Mouse (Mus musculus): Measurements from ENCODE around the gene Nptx1.

Gene Nptx1

DNA sequence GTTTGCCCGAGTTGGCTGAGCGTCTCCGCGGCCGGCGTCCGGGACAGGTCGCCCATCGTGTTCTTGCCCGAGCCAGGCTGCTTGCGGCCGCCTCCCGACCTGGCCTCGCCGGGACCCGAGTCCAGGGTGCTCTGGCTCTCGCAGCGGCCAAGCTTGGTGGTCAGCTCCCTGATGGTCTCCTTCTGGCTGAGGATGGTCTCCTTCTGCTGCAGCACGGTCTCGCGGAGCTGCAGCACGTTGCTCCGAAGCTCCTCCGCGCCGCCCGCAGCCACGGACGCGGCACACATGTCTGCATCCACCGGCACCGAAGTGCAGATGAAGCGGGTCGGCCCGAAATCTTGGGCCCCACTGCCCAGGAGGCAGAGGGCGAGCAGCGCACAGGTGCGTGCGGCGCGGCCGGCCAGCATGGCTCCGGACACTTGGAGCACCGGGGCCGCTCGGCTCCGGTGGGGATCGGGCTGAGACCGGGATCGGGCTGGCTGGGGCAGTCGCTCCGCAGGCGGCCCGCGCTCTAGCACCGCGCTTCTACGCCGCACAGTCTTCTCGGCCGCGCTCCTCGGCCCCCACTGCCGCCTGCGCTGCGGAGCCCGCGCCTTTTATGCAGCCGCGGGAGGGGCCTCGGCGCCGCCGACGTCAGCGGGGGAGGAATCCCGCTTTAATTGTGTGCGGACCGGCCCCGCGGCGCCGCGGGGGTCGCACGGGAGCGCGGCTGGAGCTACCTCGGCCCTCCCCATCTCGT lies at the start of gene Nptx1:
Gene Nptx1, minus strand, starts transcription at position 571 of the 739 bp plus-strand sequence.
- DNase-seq (ENCODE audit: low read depth in 1 of 2, low spot score in 2 of 2) = no peak

DNA sequence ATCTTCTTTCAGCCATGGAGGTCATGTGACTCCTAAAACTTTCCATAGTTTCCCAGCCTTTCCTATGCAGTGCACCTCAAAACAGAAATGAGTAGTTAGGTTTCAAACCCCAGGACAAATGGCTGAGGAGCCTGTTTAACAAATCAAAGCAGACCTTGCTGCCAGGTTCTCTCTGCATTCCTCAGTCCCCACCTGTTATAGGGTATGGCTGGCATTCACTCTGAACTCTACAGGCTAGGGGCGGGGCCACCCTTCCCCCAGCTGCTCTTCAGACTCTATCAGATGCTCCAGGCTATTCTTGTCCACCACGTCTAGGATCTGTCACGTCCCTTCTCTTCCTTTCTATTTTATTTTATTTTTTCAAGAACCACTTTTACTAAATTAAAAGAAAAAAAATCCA lies 46.4 kb upstream of the Nptx1 start:
- DNase-seq (ENCODE audit: low read depth in 1 of 2, low spot score in 2 of 2) = no peak

DNA sequence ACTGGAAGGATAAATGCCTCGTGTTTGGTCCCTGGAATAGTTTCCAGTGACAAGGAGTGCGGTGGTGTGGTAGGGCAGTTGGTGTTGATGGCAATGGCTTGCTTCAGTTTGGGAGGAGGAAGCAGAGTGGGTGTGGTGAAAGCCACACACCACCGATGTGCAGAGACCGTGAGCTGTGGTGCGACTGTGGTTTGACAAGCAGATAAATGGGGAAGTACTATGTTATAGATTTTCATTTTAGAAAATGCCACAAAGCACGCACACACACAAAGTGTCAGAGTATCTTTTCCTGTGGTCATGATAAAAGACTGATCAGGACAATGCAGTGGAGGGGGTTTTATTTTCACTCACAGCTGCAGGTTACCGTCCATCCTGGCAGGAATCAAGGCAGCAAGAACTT lies 41.7 kb upstream of the Nptx1 start:
- peak in 1 of 2 experiments; percentile 35 for DNase-seq (ENCODE audit: low read depth in 1 of 2, low spot score in 2 of 2)

DNA sequence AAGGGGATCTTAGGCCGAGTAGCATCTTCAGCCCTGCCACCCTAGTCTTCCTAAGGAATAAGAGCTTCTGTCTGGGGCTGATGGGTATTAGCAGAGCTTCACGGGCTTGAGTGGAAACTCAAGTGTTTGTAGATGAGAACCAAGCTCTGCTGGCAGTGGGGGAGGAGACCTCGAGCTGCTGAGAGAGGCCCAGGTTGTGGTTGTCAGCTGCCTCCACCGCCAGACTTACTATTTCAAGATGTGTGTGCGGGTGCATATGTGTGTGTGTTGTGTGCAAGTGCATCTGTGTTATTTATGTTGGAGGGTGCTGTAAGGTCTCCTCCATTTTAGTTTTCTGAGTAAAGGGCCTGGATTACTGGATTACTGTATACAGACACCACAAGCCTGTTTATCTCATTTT lies 39.6 kb upstream of the Nptx1 start:
- DNase-seq (ENCODE audit: low read depth in 1 of 2, low spot score in 2 of 2) = no peak

DNA sequence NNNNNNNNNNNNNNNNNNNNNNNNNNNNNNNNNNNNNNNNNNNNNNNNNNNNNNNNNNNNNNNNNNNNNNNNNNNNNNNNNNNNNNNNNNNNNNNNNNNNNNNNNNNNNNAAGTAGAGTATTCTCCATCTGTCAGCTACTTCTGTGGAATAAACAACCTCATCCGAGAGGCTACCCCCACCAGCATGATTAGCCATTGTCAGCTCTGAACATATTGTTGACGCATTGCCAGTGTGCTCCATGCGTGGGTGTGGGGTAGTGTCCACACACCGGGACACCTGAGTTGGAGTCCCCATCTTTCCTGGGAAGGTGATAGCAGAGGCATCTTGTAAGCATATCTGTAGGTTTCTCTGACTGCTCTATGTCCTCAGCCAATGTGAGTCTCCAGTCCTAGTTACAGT lies 39.0 kb upstream of the Nptx1 start:
- no peak for DNase-seq (ENCODE audit: low read depth in 1 of 2, low spot score in 2 of 2)

DNA sequence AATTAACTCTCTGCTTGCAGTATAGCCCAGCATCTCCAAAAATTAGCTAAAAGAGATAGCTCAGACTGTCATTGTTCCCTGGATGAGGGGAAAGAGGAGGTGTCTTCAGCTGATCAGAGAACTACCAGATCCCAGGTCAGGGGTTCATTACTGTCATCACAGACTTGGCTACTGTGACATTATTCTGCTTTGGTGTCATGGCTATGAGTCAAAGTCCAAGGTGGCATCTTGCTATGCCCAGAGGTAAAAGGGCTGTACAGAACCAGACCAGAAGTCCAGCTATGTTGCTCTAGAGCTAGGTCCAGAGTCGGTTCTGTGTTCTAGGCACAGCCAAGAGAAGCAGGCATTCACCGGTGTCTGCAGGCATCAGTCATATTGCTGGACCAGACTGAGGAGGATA lies 30.2 kb upstream of the Nptx1 start:
- no peak for DNase-seq (ENCODE audit: low read depth in 1 of 2, low spot score in 2 of 2)

DNA sequence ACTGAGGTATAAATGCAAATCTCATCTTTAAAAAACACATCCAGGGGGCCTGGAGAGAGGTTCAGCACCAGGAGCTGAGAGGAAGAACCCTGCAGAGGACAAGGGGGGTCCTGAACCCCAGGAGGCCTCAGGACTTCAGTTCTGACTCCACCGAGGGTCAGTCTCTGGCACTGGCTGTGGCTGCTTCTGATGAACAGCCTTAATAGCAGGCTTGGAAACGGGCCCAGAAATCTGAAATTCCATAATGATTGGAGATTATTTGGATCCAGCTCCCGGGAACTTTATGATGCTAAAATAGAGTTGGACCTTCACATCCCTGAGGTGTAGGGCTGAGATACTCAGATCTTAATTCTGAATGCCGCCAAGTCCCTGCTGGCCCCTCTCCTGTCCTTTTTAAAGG lies 29.3 kb upstream of the Nptx1 start:
- DNase-seq (ENCODE audit: low read depth in 1 of 2, low spot score in 2 of 2) = no peak

DNA sequence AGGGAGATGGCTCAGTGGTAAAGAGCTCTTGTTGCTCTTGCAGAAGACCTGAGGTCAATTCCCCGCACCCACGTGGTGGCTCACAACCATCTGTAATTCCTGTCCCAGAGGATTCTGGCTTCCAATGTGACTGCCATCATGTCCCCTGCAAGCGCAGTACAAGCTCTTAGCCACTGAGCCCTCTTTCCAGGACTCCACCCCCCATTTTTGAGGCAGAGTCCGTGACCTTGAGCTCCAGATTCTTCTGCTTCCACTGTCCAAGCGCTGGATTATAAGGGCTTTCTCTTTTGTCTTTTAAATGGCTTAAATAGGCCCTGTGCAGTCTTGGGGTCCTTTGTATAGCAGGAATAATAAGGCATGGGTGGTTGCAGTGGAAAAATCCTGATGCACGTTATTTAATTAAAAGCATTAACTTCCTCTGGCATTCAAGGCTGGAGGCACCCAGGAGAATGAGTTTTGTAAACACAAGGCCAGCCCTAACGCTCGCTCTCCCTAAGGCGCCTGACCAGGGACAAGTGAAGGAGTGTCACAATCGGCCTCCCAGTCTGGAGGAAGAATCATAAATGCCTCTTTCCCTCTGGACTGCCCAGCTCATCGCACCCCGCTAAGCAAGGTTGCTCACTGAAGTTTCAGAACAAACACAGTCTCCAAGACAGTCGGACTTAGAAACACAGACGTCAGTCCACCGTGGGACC lies 24.9 kb upstream of the Nptx1 start:
- no peak for DNase-seq (ENCODE audit: low read depth in 1 of 2, low spot score in 2 of 2)

DNA sequence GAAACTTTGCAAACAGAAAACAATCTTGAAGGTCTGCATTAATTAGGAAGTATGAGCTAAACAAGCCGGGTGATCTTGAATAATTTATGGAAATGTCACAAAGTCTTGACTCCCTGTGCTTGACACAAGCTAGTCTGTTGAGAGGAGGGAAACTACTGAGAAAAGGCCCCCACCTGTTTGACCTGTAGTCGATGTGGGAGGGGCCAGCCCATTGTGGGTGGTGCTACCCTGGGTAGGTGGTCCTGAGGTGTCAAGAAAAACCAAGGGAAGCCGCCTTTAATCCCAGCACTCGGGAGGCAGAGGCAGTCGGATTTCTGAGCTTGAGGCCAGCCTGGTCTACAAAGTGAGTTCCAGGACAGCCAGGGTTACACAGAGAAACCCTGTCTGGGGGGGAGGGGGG lies 18.6 kb upstream of the Nptx1 start:
- DNase-seq (ENCODE audit: low read depth in 1 of 2, low spot score in 2 of 2) = no peak

DNA sequence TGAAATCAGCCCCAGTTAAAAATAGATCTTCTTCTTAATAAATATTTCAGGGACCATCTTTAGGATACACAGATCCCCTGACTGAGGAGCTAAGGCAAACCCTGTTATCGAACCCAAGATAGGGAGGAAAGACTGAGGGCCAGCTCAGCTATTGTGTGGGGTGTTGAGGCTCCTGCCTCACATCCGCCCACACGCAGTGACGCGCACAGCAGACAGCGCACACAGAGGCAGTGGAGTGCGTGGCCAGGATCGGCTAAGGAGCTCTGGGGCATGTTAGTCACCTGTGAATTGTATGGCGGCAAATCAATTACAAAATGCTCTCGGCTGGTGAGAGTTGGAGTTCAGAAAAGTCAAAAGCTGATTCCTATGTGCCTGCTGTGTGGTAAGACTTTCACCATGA lies 18.1 kb upstream of the Nptx1 start:
- no peak for DNase-seq (ENCODE audit: low read depth in 1 of 2, low spot score in 2 of 2)

DNA sequence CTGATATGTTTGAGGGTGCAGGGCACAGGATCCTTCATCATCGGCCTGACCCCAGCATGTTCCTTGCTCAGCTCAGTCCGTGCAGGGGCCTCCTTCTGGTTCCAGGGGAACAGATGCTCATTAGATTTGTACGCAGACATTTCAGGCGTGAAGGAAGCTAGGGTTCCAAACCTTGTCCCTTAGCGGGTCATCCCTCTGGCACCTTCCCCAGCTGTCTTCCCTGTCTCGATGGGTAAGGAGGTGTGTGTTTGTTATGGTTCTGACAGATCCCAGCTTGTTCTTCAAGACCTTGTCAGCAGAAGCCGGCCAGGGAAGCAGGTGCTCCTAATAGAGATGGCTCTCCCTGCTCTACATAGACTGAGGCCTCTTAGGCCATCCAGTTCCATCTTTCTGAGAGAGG lies 17.5 kb upstream of the Nptx1 start:
- DNase-seq (ENCODE audit: low read depth in 1 of 2, low spot score in 2 of 2) = no peak

DNA sequence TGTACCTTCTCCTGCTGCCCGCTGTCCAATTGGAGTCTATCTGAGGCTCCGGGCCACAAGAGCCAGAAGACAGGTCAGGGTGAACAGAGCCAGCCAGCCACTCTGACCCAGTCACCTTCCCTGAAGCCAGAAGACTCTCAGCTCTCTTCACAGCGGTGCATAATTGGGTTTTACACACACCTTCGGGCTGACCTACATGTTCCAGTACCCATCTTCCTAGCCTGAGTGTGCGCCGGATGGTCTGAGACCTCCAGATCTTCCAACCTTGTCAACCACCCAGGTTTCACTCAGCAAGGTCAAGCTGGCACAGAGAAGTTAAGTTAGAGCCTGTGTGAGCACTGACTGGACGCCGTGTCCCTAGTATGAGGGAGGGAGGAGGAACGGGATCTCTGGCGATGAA lies 16.8 kb upstream of the Nptx1 start:
- no peak for DNase-seq (ENCODE audit: low read depth in 1 of 2, low spot score in 2 of 2)

DNA sequence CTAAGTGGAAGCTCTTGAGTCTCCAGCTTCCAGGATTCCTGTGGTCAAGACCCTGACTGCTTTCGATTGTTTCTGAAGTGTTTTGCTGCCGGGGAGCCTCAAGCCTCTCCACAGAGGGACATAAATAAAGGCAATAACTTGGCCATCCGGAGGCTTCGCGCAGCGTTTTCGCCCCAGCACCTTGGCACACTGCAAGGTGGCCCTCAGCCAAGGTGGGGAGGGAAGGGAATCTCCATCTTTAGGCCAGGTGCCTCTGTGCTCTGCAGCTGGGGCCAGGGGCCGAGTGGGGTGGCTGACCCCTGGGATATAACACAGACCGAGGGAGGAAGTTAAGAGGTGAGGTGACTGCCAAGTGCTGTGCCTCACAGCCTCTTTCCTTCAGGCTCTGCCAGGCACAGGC lies 15.6 kb upstream of the Nptx1 start:
- DNase-seq (ENCODE audit: low read depth in 1 of 2, low spot score in 2 of 2) = no peak

DNA sequence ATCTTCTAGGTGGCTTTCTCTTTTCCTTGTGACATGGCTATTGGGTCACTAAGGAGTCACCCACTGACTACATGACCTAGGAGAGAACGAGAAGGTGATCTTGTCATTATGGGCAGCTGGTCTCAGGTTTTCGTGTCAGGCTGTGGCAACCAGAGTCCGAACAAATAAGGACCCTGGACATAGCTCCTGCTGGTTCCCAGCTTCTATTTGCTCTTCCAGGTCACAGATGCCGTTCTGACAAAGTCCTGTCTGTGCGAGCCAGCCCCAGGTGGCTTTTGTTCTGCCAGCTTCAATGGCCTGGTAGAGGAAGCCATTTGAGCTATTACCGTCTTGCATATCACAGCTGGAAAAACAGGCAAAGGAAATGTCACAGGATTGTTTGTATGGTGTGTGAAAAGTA lies 14.7 kb upstream of the Nptx1 start:
- no peak for DNase-seq (ENCODE audit: low read depth in 1 of 2, low spot score in 2 of 2)

DNA sequence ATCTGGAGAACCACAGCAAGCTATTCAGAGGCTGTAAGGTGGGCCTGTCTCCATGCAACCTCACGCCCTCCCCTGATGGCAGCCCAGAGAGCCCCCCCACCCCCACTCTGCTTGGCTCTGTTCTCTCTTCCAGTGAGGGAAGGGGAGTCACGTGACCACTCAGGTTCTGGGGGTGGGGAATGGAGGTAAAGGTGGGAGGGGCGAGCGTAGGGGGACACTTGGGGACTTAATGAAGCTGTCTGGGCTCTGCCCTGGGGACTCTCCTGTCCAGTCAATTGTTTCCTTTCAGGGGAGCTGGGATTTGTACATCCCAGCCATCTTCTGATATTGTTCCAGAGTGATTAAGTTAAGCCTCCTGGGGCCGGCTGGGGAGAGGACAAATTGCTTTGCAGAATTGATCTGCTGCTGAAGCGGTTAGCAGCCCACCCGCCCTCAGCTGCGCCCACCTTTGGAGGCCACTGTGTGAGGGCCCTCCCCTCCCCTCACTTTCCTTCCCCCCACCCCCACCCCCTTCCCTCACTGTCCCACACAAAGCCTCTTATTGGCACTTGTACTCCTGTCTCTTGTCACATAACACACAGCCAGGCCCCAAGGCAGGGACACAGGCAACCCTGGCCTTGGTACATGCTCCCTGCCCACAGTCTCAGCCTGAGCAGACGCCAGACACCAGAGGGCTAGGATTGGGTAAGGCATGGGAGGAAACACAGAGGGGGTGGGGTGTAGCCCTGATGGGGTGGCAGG lies 11.5 kb upstream of the Nptx1 start:
- no peak for DNase-seq (ENCODE audit: low read depth in 1 of 2, low spot score in 2 of 2)

DNA sequence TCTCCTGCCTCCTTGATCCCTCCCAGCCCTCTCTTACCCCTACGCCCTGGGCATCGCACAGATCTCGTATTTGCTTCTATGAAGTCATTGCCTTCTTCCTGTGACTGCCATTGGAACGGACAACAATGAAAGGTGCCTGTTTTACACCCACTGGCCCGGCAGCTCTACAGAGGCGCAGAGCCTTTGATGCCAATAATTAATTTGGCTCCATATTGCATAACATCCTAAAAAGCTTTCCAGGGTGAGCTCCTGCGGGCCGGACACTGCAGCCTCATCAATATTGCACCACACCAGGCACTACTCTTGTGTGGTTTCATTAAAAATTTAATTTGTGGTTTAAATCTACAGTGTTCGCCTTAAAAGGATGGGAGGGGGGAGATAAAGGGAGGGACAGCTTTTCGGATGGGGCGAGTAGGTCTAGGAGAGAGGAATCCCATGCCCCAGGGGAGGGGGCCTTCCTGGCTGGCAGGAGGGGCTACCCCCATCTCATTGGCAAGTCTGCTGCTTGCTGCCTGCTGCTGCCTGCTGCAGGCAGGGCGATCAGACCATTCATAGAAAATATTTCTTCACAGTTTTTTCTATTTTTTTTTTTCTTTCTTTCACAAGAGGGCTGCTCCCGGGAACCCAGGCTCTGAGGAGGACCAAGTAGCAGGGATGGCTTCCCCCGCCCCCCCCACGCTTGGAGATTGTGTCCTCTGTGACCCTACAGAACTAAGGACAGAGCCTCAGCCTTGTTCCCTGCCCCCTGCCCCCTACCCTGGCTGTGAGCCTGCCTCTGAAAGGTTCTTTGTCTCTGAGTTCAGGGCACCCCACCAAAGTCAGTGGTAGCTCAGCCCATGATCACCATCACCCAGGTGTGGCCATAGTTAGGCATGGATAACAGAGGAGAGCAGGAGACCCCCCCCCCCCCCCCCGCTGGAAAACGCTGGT lies 10.7 kb upstream of the Nptx1 start:
- DNase-seq (ENCODE audit: low read depth in 1 of 2, low spot score in 2 of 2) = no peak

DNA sequence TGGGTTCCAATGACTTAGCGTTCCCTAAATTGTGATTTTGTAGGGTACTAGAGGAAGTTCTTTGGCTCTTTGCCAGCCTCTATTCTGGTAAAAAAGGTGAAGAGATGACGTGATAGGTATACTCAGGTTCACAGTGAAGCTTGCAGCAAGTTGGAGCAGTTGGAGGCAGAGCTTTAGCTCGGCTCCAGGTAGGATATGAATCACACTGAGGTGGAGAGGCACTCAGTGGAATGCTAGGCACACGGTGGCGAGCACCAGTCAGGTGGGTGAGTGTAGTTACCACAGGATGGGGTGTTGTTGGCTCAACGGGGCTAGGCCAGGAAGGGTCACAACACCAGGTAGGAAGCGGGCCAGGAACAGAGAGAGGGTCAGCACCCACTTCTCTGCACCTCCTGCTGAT lies 7.6 kb upstream of the Nptx1 start:
- no peak for DNase-seq (ENCODE audit: low read depth in 1 of 2, low spot score in 2 of 2)

DNA sequence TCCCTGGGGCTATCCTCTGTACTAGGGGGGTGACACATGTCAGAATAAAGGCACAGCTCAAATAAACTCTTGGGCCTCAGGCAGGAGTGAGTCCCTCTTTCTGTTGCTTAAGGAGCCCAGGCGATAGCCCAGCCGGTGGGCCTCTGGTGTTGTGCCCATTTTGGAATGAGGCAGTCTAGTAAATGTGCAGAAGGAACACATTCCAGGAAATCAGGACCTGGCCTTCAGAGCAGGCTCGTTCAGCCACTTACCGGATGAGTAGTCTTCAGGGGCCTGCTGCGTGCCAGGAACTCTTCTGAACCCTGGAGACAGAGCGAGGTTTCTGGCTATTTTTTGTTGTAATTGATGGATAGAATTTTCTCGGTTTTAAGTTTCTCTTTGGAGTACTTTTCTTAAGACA lies 7.2 kb upstream of the Nptx1 start:
- DNase-seq (ENCODE audit: low read depth in 1 of 2, low spot score in 2 of 2) = no peak

DNA sequence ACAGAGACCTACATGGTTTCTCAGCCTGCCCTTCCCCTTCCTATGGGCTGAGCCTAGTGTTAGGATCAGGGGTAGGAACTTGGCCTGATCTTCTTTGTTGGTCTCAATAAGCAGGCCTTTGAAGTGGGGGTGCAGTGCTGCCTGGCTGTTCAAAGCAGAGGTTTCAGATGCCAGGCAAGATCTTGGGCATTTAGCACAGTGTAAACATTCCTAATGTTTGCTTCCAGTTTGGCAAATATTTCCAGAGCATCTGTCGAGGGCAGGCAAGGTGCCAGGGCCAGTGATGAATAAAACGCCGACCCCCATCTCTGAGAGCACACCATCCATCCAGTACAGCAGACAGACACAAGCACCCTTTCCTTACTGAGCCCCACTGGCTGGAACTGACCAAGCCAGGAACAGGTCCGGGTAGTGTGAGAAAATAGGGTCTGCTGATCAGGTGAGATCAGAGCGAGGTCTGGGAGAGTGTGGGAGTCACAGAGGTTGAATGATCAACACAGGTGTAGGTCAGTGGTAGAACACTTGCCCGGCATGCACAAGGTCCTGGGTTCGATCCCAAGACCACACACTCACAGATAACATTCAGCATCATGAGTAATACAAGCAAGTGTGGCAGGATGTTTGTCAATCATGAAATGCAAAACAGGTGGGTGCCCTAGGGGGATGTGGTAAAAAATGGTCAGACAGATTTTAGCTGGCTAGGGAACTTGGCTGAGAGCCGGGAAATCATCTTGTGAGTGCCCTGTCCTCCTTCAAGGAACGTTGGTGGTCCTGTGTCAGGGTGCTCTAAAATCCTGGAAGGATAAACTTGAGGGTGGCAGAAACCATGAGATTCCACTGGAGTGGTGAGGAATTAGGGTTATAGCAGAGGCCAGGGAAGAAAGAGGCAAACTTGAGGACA lies 5.6 kb upstream of the Nptx1 start:
- DNase-seq (ENCODE audit: low read depth in 1 of 2, low spot score in 2 of 2) = no peak

DNA sequence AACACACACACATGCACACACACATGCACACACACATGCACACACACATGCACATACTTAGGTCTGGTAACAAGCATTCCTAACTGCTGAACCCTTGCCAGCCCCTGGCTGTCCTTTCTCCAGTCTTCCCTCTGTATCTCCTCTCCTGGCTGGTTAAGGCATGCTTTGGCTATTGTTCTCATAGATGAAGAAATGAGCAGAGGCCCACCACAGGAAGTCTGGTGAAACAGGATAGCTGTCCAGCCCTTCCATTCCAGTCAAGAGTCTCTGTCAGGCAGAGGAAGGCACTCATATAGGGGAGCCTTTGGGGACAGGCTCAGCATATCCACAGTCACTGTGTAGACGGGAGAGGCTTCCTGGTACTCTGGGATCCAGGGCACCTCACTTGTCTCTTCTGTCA lies 4.7 kb upstream of the Nptx1 start:
- no peak for DNase-seq (ENCODE audit: low read depth in 1 of 2, low spot score in 2 of 2)

All from monocyte, adult 2 months (primary cell).